Mouse (Mus musculus) ES-Bruce4 (cell line): ENCODE data around the gene Irs3.

Experiments used
- CTCF ChIP-seq: IDR thresholded peaks from one replicate; pipeline ENCODE4 v1.8.1; 2011; ENCODE audit warnings: low read depth, low read length
- EP300 ChIP-seq: IDR thresholded peaks from 2 replicates; pipeline ENCODE4 v1.6.1; 2011; ENCODE audit warnings: low read depth, low read length; ENCODE audit not compliant: insufficient read depth

DNA sequence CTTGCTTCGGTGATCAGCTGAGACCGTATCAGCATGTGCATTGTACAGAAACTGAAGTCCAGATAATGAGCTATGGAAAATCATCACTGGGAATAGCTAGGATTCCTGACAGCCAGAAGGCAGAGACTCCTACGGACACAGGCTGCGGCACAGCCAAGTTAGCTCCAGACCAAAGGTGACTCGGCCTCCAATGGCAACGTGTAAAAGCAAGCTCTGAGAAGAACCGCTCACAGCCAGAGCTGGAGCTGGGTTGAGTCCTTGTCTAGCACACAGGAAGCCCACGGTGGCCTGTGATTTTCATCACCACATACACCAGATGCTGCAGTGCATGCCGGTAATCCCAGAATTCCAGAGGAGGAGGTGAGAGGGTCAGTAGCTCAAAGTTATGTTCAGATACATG lies 45.0 kb upstream of the Irs3 start:
- no peak for TF ChIP-seq CTCF
- TF ChIP-seq EP300, result no peak
